8 mouse cellular contexts compared by ENCODE assay signal in the genomic region with DNA sequence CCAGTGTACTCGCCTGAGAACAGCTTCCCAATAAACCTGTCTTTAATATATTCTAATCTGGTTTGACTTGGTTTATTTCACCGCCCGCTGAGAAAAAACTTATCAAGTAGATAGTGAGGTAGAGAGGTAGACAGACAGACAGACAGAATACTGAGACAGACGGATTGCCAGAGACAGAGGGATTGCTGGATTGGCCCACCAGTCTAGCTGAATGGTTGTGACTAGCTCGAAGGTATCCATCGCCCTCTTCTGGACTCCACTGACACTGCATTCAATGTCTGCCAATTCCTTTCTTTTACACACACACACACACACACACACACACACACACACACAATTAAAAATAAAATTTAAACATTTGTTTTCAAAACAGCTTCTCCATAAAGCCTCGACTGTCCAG. TPM values are rescaled to one million over a fixed set of nuclear protein-coding genes. Genes with fewer than 3 reads are reported as not detected.
A peak's percentile ranks its signal among the peaks of the same experiment; 100 is the strongest.
DNase-seq lines count a peak whose midpoint lies in the region; ATAC-seq and TF ChIP-seq lines count a peak whose summit lies in the region.

No protein-coding gene starts in this region.

- DNase-seq in heart, postnatal 0 days (ENCODE audit: low spot score), result peak; percentile 36
- DNase-seq in heart, postnatal 25 days (ENCODE audit: low spot score), result no peak
- DNase-seq in CD4-positive helper T cell, adult 2 months (ENCODE audit: low read depth, low spot score), result peak; percentile 49
- DNase-seq in adrenal gland, adult 2 months, result peak; percentile 24
- DNase-seq in gastrocnemius, adult 2 months, result peak; percentile 60
- peak; percentile 32 to 45 for DNase-seq in layer of hippocampus, postnatal 36 days

- ATAC-seq in heart, postnatal 0 days (ENCODE audit: insufficient read depth, low read depth), result no peak
- peak; percentile 72; the same call in 1 of the 2 replicates for ATAC-seq in monocyte, adult 5-6 weeks (replicated peaks; ENCODE audit: insufficient number of reproducible peaks, low FRiP score, low TSS enrichment, poor library complexity, severe bottlenecking)
- ATAC-seq in erythroblast, adult 5-6 weeks (replicated peaks; ENCODE audit: low FRiP score, poor library complexity, severe bottlenecking), result no peak

- peak; percentile 64 for TF ChIP-seq CTCF in heart, postnatal 0 days (IDR thresholded peaks at IDR 0.05; ENCODE audit: low read depth)
- TF ChIP-seq CTCF in gastrocnemius, adult 2 months (IDR thresholded peaks at IDR 0.05), result peak; percentile 62

- no peak overlapping the region for H3K27ac ChIP-seq in heart, postnatal 0 days (ENCODE audit: low read depth)
- H3K27ac ChIP-seq in gastrocnemius, adult 2 months, result no peak overlapping the region

- H3K9me3 ChIP-seq in heart, postnatal 0 days (replicated peaks; ENCODE audit: control insufficient read depth, low read length), result no peaks in the 10 kb centered on the region

- no peaks in the 10 kb centered on the region for H3K4me1 ChIP-seq in heart, postnatal 0 days (ENCODE audit: control insufficient read depth, insufficient read depth)

- intact Hi-C loops in heart, postnatal 25 days (cut with DNase I), result loop anchor here (2.0 kb wide), 1 partner anchor 134 kb away; no protein-coding TSS in a partner anchor
- intact Hi-C loops in gastrocnemius, adult 2 months (cut with DNase I), result loop anchor here (5.0 kb wide), 2 partner anchors 95 to 135 kb away; a partner anchor contains a TSS

- no peaks in the 10 kb centered on the region for H3K27me3 ChIP-seq in heart, postnatal 0 days (ENCODE audit: control insufficient read depth, insufficient read depth, low read length)

- 34% methylated on average over 7 of the region's 7 CpGs for WGBS in heart, postnatal 0 days

- no peak overlapping the region for H3K9ac ChIP-seq in heart, postnatal 0 days (replicated peaks; ENCODE audit: low read depth, low read length)

- no peak overlapping the region for H3K4me2 ChIP-seq in heart, postnatal 0 days (ENCODE audit: low read depth, low read length)

- H3K4me3 ChIP-seq in heart, postnatal 0 days (ENCODE audit: low read depth, low read length), result no peak overlapping the region
- H3K4me3 ChIP-seq in gastrocnemius, adult 2 months, result no peak overlapping the region

- H3K36me3 ChIP-seq in heart, postnatal 0 days (replicated peaks; ENCODE audit: control insufficient read depth, insufficient read depth, low read length), result no peaks in the 10 kb centered on the region

- TF ChIP-seq EP300 in heart, postnatal 0 days (IDR thresholded peaks at IDR 0.05; ENCODE audit: low read depth), result no peak

RNA-seq across cellular contexts. Expression of a gene that starts 8.8 kb away (rescaled TPM):
- total RNA-seq in heart, postnatal 0 days (2014; rRNA removed; ENCODE audit: low replicate concordance), result 19.8 and 20.9 TPM in 2 replicates
- 54.1 and 60.7 TPM in 2 replicates for polyA plus RNA-seq in heart, postnatal 0 days (2015; fragmentation: Nextera tagmentation; extraction: Ambion mirVana)
- 10 to 100 TPM in 1 of 2 experiments, 1 to 10 TPM in 1; 10.0 to 10.8 TPM for total RNA-seq in heart, postnatal 25 days (2021)
- total RNA-seq in adrenal gland, adult 2 months (2021), result 10 to 100 TPM; 10.2 to 27.9 TPM
- polyA plus RNA-seq in adrenal gland, adult 2 months (2012; rRNA removed), result 0.19 and 0.48 TPM in 2 replicates
- 10 to 100 TPM in 1 of 2 experiments, 1 to 10 TPM in 1; 7.9 to 10.3 TPM for total RNA-seq in gastrocnemius, adult 2 months (2021)
- total RNA-seq in layer of hippocampus, postnatal 36 days (2021), result 10 to 100 TPM; 13.5 to 16.9 TPM
- 32.7 to 41.8 TPM (median 36.0 TPM) in 3 replicates for total RNA-seq in monocyte, adult 5-6 weeks (2017)
- total RNA-seq in erythroblast, adult 5-6 weeks (2015; ENCODE audit: low replicate concordance), result 49.3 and 88.6 TPM in 2 replicates
- 63.4 and 92.1 TPM in 2 replicates for total RNA-seq in erythroblast, adult 5-6 weeks (2017; ENCODE audit: low replicate concordance)

RNA-seq across cellular contexts. Expression of a gene that starts 19.2 kb away (rescaled TPM):
- 110 and 149 TPM in 2 replicates for total RNA-seq in heart, postnatal 0 days (2014; rRNA removed; ENCODE audit: low replicate concordance)
- polyA plus RNA-seq in heart, postnatal 0 days (2015; fragmentation: Nextera tagmentation; extraction: Ambion mirVana), result 57.1 and 57.7 TPM in 2 replicates
- total RNA-seq in heart, postnatal 25 days (2021), result 10 to 100 TPM; 49.6 to 55.2 TPM
- 100 to 1,000 TPM in 1 of 2 experiments, 10 to 100 TPM in 1; 64.3 to 103 TPM for total RNA-seq in adrenal gland, adult 2 months (2021)
- 29.1 and 34.1 TPM in 2 replicates for polyA plus RNA-seq in adrenal gland, adult 2 months (2012; rRNA removed)
- 10 to 100 TPM; 52.8 to 55.7 TPM for total RNA-seq in gastrocnemius, adult 2 months (2021)
- total RNA-seq in layer of hippocampus, postnatal 36 days (2021), result 100 to 1,000 TPM; 315 to 336 TPM
- total RNA-seq in monocyte, adult 5-6 weeks (2017), result 168 to 200 TPM (median 191 TPM) in 3 replicates
- 12.5 and 15.7 TPM in 2 replicates for total RNA-seq in erythroblast, adult 5-6 weeks (2015; ENCODE audit: low replicate concordance)
- total RNA-seq in erythroblast, adult 5-6 weeks (2017; ENCODE audit: low replicate concordance), result 9.9 and 18.9 TPM in 2 replicates

RNA-seq across cellular contexts. Expression of a gene that starts 37.6 kb away (rescaled TPM):
- not detected in 2 replicates for total RNA-seq in heart, postnatal 0 days (2014; rRNA removed; ENCODE audit: low replicate concordance)
- 0.75 and 1.1 TPM in 2 replicates for polyA plus RNA-seq in heart, postnatal 0 days (2015; fragmentation: Nextera tagmentation; extraction: Ambion mirVana)
- 1 to 10 TPM; 1.7 to 2.0 TPM for total RNA-seq in heart, postnatal 25 days (2021)
- total RNA-seq in adrenal gland, adult 2 months (2021), result 1 to 10 TPM; 1.8 to 2.2 TPM
- not detected in 2 replicates for polyA plus RNA-seq in adrenal gland, adult 2 months (2012; rRNA removed)
- total RNA-seq in gastrocnemius, adult 2 months (2021), result 1 to 10 TPM; 1.3 to 1.9 TPM
- 1 to 10 TPM; 2.1 to 3.4 TPM for total RNA-seq in layer of hippocampus, postnatal 36 days (2021)
- 0.53 to 1.8 TPM (median 1.6 TPM) in 3 replicates for total RNA-seq in monocyte, adult 5-6 weeks (2017)
- not detected in 2 replicates for total RNA-seq in erythroblast, adult 5-6 weeks (2015; ENCODE audit: low replicate concordance)
- total RNA-seq in erythroblast, adult 5-6 weeks (2017; ENCODE audit: low replicate concordance), result 0.26 TPM in 1 of 2 replicates, not detected in the other
